Mouse (Mus musculus): Measurements from ENCODE around the gene Zfp804b. TPM values are rescaled to one million over a fixed set of nuclear protein-coding genes. Genes with fewer than 3 reads are reported as not detected.
A peak's percentile ranks its signal among the peaks of the same experiment; 100 is the strongest.
"Not testable (repeated sequence)": the region's sequence is repeated elsewhere in the genome, so short reads cannot be mapped to it uniquely, and the experiment has no call there.

The Zfp804b gene
- total RNA-seq (2021) = 0.11 and 0.23 TPM in 2 replicates
- long read RNA-seq, experiment 1 = 0 reads
- long read RNA-seq, experiment 2 = 0 reads

DNA sequence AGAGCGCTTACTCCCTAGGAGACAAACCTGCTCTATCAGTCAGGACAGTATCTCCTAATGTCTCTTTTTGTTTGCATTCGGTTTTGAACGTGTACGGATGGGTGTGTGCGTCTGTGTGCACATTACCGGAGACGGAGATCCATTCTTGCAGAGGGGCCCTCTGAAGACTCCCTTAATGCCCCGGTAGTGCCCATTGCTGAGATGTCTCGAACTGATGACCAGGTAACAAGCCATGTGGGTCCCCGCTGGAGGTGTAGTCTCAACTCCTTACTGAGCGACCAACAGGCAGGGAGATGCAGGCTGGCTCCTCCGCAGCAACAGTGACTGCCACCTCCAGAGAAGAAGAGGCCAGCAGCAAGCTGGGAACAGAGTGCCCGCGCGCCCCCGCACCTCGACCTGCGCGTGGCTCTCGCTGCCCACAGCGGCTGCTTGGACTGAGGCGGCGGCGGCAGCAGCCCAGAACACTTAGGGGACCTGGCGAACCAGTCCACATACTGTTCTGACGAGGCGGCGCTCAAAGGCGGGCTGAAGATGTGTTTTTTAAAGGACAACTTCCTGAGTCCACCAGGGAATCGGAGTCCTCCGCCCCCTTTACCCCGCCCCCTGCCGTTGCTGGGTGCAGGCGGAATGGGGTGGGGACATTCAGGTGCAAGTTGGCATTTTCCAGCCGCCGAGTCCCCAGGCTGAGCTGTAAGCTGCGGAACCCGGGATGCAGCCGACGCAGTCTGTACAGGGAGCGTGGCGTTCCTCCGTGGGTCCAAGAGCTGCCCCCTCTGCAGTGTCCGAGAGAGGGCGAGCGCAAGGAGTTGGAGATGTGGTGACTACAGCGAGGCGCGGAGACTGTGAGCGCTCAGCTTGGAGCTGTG, at the start of gene Zfp804b:
Gene Zfp804b (minus strand): TSS at position 612 of the 866 bp plus-strand sequence.
- peak; percentile 56 for DNase-seq

DNA sequence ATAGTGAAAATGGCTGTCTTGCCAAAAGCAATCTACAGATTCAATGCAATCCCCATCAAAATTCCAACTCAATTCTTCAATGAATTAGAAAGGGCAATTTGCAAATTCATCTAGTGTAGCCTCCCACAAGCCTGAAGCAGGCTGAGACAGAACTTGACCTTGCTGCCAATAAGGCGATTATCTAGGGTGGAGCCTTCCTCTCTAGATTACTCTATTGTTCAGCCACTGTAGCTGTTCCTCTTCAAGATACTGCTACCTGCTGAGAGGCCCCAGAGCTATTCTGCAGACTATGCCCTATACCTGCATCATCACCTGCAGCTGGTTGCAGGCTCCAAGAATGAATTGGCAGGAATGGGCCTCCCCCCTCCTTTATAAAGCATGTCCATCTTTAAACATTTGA, 20.1 kb upstream of the Zfp804b start:
- not testable (repeated sequence) for DNase-seq

DNA sequence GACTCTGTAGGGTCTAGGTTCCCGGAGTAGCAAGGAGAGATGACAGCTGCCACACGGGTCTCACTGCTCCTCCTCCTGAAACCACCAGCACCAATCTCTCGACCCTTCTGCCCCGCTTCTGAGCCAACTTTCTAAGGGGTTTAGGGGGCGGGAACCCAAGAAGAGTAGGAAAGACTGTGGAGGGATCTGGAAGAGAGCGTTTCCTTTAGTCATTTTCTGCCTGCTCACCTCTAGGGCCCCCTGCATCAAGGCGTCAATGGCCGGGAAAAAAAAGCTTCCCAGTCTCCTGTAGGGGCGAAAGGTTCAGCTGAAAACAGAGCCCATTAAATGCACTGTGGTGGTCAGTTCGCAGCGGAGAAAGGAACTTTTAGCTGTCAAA, 444 bp upstream of the Zfp804b start:
- no peak for DNase-seq

DNA sequence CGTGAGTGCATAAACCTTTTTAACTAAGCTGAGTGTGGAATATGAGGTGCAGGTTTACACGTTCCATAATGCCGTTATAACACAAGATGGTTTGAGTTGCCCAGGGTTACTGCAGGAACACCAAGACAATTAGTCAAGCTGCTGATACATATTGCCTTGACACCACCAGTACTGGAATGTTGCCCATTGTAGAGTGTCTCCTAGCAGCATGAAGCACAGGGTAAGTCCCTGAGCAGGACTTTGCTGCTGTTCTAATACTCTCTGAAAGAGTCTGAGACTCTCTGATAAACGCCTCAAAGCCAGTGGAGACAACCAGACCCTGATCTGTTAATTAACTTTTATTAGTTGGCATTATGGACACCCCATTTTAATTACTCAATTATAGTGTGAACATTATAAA, 19.0 kb downstream of the Zfp804b start:
- DNase-seq = no peak

DNA sequence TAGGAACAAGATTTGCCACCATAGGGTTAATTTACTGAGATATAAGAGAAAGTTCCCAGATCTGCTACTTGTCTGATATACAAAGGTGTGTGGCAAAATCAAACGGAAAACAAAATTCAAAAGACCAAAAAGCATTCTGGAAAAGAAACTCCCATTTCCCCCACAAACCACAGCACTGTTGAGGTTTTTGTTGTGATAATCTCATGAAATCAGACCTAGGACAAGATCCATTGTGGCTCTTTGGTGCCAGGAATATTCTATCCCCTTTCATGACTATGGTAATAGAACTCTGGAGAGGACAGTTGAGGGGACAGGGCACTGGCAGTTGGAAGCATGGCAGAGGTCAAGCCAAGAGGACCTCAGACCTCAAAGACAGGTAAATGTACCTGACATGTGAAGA, 40.7 kb downstream of the Zfp804b start, which contains the start of gene Tex47:
Gene Tex47 (plus strand): TSS at position 301 of the 400 bp plus-strand sequence.
- no peak for DNase-seq

DNA sequence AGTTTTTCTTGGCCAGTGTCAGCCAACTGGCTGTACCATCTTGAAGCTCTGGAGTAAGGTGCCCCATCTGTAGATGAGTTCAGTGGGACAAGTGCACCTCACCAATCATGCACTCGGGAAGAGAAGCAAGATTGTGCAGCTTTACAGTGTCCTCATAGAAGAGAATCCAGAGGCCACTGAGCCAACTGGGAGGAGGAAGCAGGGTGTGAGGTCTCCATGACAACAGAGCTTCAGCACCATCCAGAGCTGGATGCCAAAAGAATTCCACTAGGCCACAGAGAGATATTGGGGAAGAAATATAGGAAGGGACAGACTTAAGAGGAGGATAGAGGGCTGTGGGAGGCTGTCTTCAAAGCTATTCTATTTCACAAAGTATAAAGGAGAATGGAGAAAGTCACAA, 41.6 kb downstream of the Zfp804b start:
- DNase-seq = no peak

DNA sequence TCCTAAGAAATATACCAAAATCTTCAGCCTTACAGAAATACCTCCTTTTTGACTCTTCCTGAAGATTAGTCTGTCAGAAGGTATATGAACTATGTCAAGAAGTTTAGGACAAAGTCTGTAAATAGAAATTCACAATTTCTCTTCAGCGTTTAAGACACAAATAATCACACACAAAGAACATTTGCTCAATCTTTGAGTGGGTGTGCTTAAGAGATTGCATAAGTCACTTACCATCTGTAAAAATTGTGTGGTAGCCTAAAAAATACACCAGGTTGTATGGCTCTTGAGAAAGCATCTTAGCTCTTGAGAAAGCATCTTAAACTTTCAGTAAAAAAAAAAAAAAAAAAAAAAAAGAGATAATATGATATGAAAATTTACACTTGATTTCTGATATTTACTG, 60.2 kb downstream of the Zfp804b start:
- DNase-seq = no peak

DNA sequence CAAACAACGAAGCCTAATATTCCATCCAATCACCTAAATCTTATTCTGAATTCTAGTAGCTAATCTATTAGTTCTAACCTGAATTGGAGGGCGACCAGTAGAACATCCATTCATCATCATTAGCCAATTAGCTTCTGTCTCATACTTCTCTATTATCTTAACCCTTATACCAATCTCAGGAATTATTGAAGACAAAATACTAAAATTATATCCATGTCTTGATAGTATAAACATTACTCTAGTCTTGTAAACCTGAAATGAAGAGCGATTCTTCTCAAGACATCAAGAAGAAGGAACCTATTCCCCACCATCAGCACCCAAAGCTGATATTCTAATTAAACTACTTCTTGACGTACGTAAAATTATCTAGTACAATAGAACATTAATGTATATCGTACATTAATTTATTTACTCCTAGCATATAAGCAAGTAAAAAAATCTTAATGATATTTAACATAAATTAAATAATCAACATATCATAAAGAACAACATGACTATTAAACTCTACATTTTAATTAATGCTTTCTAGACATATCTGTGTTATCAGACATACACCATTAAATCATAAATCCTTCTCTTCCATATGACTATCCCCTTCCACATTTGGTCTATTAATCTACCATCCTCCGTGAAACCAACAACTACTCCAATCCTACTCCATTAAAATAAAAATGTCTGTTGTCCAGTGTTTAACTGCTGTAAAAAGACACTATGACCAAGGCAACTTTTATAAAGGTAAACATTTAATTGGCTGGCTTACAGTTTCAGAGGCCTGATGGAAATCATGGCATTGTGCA, 67.7 kb downstream of the Zfp804b start:
- DNase-seq = no peak

DNA sequence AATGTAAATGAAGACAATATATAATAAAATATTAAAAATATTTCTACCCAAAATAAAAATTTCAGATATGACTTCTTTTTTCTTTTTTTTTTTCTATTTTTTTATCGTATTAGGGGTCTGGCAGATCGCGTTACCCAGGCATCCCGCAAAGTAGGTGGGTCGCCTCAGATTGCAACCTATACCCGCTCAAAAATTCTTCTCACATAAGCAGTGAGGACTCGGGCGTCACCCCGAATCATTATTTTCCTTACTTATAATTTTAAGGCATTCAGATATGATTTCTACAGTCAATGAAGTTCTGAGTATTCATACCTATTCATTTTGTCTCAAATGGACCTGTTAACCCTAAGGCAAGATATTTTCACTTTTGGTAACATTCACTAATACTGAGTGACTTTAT, 167.0 kb downstream of the Zfp804b start:
- no peak for DNase-seq

DNA sequence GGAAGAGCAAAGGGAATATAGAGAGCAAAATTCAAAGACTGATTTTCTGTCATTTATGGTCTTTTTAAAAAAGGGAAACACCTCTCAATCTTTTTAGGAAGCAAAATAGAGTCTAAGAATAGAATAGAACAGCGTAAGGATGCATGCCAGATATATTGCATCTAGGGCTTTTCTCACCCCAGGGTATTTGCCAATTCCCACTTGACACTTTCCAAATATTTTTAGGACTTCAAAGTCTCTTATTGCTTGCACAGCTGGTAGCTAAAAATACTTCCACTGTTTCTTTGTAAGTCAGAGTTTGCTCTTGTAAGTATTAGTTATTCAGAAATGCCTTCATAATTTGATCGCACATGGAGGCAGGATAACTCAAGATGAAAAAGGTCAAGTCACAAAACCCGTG, 204.9 kb downstream of the Zfp804b start:
- peak; percentile 11 for DNase-seq

DNA sequence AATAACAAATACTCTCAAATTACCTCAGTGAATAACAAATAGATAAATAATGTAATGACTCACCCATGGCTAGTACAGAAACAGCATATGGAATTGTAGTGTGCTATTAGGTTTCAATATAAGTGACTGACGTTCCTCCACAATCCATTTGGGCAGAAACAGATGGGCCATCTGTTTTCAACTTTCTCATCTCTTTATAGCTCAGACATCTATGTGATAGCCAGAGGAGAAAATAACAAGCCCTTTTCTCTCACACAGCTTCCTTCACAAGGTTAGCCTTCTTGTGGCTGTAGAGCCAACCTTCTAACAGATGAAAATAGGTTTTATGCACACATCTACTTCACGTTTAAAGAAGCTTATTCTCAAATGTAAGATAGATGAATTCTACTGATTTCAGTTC, 242.2 kb downstream of the Zfp804b start:
- no peak for DNase-seq

DNA sequence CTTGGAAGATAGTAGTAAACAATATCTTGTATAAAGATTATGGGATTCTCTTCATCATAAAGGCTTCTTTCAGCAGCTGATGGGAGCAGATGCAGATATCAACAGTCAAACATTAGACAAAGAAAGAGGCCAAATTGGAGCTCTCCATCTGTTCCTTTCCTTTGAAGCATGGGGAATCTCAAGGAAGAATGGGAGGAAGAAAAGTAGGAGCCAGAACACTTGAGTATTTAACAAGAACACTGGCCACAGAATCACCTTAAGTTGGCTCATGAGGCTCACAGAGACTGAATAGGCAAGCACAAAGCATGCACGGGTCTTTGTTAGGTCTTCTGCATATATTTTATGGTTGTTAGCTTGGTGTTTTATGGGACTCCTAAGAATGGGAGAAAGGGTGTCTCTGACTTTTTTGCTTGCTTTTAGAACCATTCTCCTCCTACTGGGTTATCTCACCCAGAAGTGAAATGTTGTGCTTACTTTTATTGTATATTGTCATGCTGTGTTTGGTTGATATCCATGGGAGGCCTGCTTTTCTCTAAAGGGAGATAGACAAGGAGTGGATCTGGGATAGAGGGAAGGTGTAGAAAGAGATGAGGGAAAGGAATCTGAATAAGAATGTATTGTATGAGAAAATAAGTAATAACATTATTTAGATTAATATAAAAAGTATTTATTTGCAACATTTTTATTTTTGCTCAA, 270.5 kb downstream of the Zfp804b start:
- no peak for DNase-seq

DNA sequence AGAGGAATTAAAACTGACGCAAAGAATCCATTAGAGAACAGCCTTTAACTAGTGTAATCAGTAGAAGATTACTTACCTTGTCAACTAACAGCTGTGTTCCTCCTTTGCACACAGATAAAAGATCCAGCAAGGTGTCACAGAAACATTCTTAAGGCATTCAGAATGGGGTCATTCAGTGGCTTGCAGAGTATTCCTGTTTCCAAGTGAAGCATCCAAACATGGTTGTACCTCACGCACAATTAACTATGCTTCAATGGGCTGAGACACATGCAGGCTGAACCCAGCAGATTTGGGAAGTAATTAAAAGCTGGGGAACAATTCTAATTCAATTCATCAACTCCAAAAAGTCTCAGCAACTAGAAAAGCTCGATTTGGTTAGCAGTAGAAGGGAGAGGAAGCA, 337.1 kb downstream of the Zfp804b start:
- DNase-seq = no peak

DNA sequence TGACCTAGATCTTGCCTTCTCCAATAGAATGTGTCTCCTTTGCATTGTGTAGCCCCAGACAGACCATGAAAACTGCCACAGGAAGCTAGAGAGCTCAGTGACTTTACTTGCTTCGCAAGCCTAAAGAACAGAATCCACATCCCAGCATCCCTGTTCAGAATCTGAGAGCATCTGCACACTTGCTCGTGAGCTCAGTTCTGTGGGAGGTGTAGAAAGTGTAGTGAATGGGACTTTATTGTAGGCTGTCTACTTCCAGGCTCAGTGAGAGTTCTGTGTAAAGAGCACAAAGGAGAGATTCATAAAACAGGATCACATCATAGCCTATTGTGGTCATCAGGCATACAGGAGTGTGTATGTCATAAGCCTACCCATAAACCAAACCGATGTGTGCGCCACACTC, 360.6 kb downstream of the Zfp804b start:
- no peak for DNase-seq

DNA sequence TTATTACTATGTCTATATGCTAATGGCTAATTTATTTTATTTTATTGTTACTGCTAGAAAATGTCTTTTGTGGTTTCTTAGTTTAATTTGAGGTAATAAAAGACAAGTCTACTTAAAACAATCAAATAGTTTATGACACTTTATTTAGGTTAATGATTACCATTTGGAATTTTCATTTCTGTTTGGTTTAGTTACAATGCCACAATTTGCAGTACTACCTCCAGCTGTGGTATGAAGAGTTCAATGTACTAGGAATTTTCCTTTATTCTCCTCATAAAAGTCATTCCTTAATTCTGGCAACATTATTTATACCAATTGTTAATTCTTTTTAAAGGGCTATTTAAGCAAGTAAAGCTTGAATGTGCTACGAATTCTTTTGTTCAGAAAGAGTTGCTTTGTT, 409.7 kb downstream of the Zfp804b start:
- no peak for DNase-seq

DNA sequence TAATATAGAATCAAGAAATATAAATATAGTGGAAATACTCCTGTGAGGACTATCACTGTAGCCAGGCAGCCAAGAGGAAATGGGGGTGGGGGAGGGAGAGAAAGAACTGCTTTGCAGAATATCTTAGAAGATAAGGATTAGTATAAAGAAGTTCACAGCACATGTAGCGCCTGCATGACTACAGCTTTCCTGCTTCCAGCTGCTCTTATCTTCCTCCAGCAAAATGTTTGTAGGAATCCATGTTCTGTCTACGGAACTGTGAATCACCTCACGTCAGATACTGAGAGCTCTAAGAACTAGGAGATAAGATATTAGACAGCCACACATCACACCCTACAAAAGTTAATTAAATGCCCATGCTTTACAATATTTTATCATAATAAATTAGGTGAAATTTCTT, 433.3 kb downstream of the Zfp804b start:
- no peak for DNase-seq

DNA sequence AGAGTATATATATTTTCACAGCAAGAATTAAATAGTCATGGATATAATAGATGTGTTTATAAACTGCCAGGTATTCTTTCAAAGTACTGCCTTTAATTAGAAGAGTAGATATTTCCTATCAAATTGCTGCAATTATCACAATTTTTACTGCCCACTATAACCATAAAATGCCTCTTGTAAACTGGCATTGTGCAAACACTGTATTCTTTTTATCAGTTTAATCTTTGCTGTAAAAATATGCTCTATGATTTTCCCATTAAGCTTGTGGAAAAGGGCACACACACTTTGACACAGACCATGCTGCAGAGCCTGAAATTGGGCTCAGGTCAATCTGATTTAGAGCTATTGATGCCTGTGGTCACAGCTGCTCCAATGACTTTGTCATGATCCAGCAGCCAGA, 463.2 kb downstream of the Zfp804b start:
- DNase-seq = no peak

DNA sequence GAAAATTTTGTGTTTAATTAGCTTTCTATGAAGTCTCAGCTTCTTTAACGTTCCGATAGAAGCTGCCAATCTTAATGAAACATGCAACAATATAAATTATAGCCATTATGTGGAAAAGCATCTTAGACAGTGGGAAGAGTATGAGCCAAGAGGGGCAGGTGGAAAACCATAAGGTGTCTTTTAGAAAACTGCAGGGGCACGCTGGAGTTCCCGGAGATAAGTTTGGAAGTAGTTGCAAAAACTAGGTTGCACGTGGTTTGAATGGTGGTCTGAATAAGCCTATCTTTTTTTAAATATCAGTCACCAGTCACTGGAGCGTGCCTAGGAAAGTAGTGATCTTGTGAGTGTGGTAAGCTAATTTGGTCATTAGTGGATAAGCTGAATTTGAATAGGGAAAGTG, 473.0 kb downstream of the Zfp804b start:
- no peak for DNase-seq

DNA sequence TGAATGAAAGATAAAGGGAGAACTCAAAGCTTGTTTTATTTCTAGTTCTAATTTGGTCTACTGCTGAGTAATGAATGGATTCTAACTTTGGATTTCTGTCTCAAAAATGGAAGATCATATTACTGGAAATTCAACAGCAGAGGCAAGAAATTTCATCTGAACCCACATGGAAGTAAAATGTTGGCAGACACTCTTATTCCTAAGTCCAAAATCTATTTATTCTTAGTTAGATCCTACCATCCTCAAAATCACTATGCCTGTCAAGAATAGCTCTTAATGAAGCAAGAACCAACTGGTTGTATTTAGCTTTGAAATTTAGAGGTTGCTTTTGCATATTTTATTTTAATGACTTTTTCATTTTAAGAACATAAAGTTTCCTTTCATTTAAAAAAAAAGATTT, 473.6 kb downstream of the Zfp804b start:
- DNase-seq = no peak

DNA sequence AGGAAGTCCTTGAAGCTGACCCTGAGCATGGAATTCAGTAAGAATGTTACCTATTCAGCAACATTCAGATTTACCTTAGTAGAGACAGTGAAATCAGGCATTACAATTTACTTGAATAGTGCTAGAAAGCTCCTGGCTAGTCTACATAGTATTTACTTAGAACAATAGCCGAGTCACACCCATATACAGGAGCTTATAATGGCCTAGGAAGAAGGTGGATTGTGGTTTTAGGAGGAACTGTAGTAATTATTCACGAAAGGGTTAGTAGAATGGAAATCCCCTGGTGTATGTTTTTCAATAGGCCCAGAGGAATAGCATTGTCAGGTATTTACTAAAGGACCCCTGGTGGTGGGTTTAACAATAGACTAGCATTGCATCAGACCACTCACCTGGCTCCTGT, 549.2 kb downstream of the Zfp804b start:
- DNase-seq = no peak

DNA sequence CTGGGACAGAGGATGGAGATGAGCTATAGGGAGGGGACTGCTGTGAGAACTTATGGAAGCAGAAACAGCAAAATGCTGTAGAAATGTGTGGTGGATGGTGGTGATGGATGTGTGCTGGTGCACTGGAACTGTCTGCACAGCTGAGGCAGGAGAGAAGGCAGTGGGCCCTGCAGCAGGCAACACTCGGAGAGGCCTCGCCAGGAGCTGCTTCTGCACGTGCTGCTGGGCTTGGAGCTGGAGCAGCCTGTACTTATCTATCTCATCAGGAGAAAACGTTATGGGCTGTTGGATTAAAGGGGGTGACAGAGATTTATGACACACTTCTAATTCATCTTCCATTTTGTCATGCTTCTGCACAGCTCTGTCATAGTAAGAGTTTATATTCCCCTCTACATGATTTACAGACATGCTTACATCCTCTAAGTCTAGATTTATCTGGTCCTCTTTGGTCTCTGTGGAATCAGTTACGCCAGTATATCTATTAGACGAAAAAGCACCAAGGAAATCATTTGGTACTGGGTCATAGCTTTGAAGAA, 575.1 kb downstream of the Zfp804b start:
- no peak for DNase-seq

All from adrenal gland, postnatal 14 days (tissue).